Comparison of ENCODE assay signal across 36 mouse cellular contexts in the genomic region with DNA sequence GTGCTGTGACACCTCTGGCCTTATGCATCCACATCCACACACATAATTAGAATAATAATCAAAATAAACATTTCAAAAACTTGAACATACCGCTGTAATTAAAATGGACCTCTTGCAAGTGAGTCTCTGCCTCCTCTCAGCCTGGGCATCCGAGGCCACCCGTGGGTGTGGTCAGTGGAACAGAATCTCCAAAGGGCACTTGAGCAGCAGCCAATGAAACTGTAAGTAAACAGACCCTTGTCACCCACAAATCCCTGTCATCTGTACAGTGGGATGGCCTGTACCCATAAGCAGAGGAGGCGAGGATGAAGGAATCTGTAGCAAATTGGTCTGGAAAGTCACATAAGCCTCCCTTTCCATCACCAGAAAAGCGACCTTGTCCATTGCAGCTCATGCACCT. TPM values are rescaled to one million over a fixed set of nuclear protein-coding genes. Genes with fewer than 3 reads are reported as not detected.
"Had no signal": no experiment of that assay in that cellular context is flagged by ENCODE, and none has a peak within 500 bp of the region (broad histone marks: within the 10 kb centered on the region; RNA-seq: fewer than 3 reads in every experiment).

No protein-coding gene starts in this region.

- H3K4me1 ChIP-seq: heart, embryonic 10.5 days; heart, embryonic 12.5 days; hindbrain, embryonic 15.5 days; intestine, embryonic 15.5 days had no signal

- H3K27me3 ChIP-seq: heart, embryonic 15.5 days; hindbrain, embryonic 12.5 days; hindbrain, embryonic 15.5 days; intestine, embryonic 15.5 days; kidney, embryonic 15.5 days had no signal

- H3K27ac ChIP-seq: heart, embryonic 10.5 days; heart, embryonic 13.5 days; heart, embryonic 15.5 days; hindbrain, embryonic 10.5 days; hindbrain, embryonic 12.5 days; hindbrain, embryonic 13.5 days; hindbrain, embryonic 14.5 days; hindbrain, embryonic 15.5 days; hindbrain, postnatal 0 days; intestine, embryonic 15.5 days; kidney, embryonic 15.5 days; kidney, postnatal 0 days; layer of hippocampus, adult 2 months had no signal

- H3K4me3 ChIP-seq: heart, embryonic 10.5 days; heart, embryonic 12.5 days; heart, embryonic 13.5 days; heart, embryonic 15.5 days; hindbrain, embryonic 10.5 days; hindbrain, embryonic 12.5 days; hindbrain, embryonic 13.5 days; hindbrain, embryonic 15.5 days; intestine, embryonic 15.5 days; kidney, embryonic 15.5 days; layer of hippocampus, adult 2 months had no signal

- H3K9ac ChIP-seq: heart, embryonic 12.5 days; heart, embryonic 13.5 days; heart, embryonic 15.5 days; hindbrain, embryonic 12.5 days; hindbrain, embryonic 13.5 days; hindbrain, embryonic 14.5 days; hindbrain, embryonic 15.5 days; intestine, embryonic 15.5 days; kidney, embryonic 15.5 days had no signal

- DNase-seq: heart, postnatal 10 days; heart, postnatal 14 days; heart, postnatal 36 days; heart, postnatal 4 days; kidney, adult 11 months; kidney, adult 18-20 months; kidney, adult 2 months; kidney, adult 8-10 months; kidney, adult 9 months; kidney, postnatal 10 days; kidney, postnatal 14 days; kidney, postnatal 25 days; kidney, postnatal 36 days; kidney, postnatal 4 days; layer of hippocampus, adult 9-11 months; layer of hippocampus, postnatal 36 days had no signal

- ATAC-seq: hindbrain, embryonic 16.5 days; hindbrain, postnatal 0 days; inflammation-experienced regulatory T-cells, adult 6 months; intestine, embryonic 15.5 days; intestine, embryonic 16.5 days; intestine, postnatal 0 days had no signal

- H3K36me3 ChIP-seq: heart, embryonic 10.5 days; heart, embryonic 12.5 days; heart, embryonic 13.5 days; heart, embryonic 15.5 days; hindbrain, embryonic 10.5 days; hindbrain, embryonic 12.5 days; hindbrain, embryonic 13.5 days; hindbrain, embryonic 15.5 days; intestine, embryonic 15.5 days; kidney, embryonic 15.5 days had no signal

- H3K9me3 ChIP-seq: heart, embryonic 10.5 days; heart, embryonic 12.5 days; heart, embryonic 13.5 days; heart, embryonic 15.5 days; hindbrain, embryonic 10.5 days; hindbrain, embryonic 12.5 days; hindbrain, embryonic 13.5 days; hindbrain, embryonic 15.5 days; intestine, embryonic 15.5 days; kidney, embryonic 15.5 days had no signal

- H3K4me2 ChIP-seq: heart, embryonic 11.5 days; heart, embryonic 12.5 days; heart, embryonic 13.5 days; heart, embryonic 15.5 days; hindbrain, embryonic 12.5 days; hindbrain, embryonic 13.5 days; hindbrain, embryonic 14.5 days; hindbrain, embryonic 15.5 days; intestine, embryonic 15.5 days; kidney, embryonic 15.5 days had no signal

RNA-seq across cellular contexts. Expression of a gene that starts 32.9 kb away (rescaled TPM):
- total RNA-seq: hematopoietic stem cell, adult 5-6 weeks had no signal
